Mouse (Mus musculus): Measurements from ENCODE around the gene Golt1b. TPM values are rescaled to one million over a fixed set of nuclear protein-coding genes. Genes with fewer than 3 reads are reported as not detected.

Gene Golt1b
- 24.9 TPM for polyA plus RNA-seq (2017; shearing (Covaris generic))

DNA sequence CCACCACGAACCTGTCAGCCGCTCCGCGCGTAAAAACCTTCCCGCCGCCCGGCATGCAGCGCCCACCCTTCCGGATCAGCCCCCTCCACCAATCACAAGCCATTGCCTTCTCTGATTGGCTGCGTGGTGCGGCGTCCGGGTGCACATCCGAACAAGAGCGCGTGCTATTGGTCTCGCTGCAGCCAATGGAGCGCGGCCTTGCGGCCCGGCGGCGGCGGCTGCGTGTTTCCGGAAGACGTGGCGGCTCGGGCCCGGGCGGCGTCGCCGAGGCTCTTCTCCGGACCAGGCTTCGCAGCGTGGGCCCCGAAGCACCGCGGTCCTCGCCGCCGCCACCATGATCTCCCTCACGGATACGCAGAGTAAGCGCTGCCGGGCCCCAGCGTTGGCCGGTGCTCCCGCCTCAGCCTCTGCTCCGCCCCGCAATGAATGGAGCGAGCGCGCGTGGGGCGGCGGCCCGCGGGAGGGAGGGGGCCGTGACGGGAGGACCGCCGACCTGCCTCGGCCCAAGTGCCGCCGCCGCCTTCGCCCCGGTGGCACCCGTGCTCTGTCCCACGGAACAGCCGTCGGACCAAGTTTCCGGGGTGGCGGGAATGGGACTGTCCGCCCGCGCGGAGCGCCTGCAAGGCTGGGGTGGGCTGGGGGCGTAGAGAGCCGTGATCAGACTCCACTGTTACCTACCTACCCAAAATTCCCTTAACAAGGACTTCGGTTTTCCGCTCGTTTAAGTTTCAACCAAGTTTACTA, at the start of gene Golt1b, which contains the start of gene Recql:
Gene Golt1b (plus strand): TSS at position 211 of the 744 bp plus-strand sequence.
Gene Recql (minus strand): TSS at position 77 of the 744 bp plus-strand sequence.

DNA sequence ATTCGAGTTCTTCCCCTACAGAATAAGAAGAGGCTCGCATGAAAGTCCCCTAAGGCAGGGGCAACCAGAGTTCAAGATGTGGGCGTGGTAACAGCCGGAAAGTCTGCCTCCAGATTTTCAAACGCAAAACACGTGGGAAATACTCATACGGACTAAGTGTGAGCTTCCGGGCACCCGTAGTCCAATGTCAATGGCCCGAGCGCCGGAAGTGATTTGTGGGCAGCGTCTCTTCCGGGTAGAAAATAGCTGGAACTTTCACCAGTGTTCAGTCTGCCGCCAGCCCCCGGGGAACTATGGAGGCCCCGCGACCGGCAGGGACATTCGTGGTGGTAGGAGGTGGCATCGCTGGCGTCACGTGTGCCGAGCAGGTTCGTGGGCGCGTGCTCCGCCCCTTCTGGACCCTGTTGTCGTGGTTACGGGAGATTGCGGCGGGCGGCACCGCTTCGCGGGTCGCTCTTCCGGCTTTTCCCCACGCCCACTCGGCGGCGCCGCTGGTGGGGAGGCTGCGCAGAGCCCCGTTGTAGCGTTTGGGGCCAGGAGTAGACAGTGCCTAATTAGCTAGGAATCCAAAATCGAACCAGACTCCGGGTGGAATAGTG, 41.5 kb upstream of the Golt1b start, which contains the start of gene Pyroxd1:
Gene Pyroxd1 (plus strand): TSS at position 215 of the 599 bp plus-strand sequence.

DNA sequence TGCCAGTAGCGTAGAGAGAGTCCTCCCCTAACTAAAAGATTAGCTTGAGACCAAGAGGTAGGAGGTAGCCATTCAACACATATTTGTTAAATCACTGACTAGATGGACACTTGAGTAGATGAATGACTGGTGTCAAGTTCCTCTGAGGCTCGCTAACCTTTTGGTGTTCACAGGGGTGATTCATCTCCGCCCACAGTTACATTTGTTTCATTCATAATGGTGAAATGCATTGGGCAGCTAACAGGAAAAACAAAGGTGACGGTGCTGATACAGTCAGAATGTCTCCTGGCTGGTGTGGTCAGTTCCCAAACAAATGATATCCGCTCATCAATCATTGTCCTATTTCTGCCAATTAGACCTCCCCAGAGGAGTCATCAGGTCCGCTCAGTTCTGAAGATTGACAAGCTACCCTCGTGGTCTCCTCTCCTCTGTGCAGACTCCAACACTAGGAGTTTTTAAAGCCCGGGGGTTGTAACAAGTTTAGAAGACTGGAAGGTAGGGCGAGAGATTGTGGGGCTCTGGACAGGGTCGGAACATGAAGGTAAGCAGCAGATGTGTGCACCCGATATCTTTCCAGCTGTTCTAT, 26.0 kb downstream of the Golt1b start, which contains the start of gene Spx:
Gene Spx (plus strand): TSS at position 536 of the 586 bp plus-strand sequence.

Other genes starting within 250 kb of the Golt1b start
- gene Slco1a6, start 178.7 kb upstream of the Golt1b start, polyA plus RNA-seq (2017; shearing (Covaris generic)) = 0.89 TPM
- gene Iapp, start 88.8 kb upstream of the Golt1b start, polyA plus RNA-seq (2017; shearing (Covaris generic)) = not detected
- gene Slco1a5, start 64.2 kb upstream of the Golt1b start, polyA plus RNA-seq (2017; shearing (Covaris generic)) = not detected
- gene Pyroxd1, start 41.6 kb upstream of the Golt1b start, polyA plus RNA-seq (2017; shearing (Covaris generic)) = 27.8 TPM
- gene Recql, start 134 bp upstream of the Golt1b start, polyA plus RNA-seq (2017; shearing (Covaris generic)) = 49.7 TPM
- gene Spx, start 26.2 kb downstream of the Golt1b start, polyA plus RNA-seq (2017; shearing (Covaris generic)) = 0.74 TPM
- gene Gys2, start 85.9 kb downstream of the Golt1b start, polyA plus RNA-seq (2017; shearing (Covaris generic)) = not detected
- gene Ldhb, start 120.7 kb downstream of the Golt1b start, polyA plus RNA-seq (2017; shearing (Covaris generic)) = 158 TPM
- gene Kcnj8, start 184.4 kb downstream of the Golt1b start, polyA plus RNA-seq (2017; shearing (Covaris generic)) = 0.12 TPM

Measured in CD4-positive, CD25-positive, alpha-beta regulatory T cell, adult 9 weeks (primary cell).